Mouse (Mus musculus): ENCODE results near the gene Nfkbia. TPM values are rescaled to one million over a fixed set of nuclear protein-coding genes. Genes with fewer than 3 reads are reported as not detected.
A peak's percentile ranks its signal among the peaks of the same experiment; 100 is the strongest.

Gene Nfkbia
- polyA plus RNA-seq, 1 experiment from 2014 or later, result 52.9 TPM

DNA sequence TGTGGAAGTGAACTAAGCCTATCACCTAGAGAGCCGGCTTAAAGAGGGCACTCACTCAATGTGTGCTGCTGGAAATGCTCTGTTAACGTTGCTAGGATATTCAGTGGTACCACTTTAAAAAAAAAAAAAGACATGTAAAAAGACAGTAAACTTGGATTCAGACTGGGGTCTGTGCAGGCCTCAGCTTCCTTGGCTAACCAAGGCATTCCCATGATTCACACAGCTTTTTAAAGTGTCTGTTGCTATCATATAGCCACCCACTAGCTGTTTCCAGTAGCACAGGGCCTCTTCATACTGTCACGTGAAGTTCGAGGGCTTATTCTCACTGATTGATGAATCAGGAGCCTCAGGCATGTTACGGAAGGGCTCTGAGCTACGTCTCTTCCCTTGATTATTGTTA lies 30.0 kb downstream of the Nfkbia start:
- 0 out of 2 replicates have a peak, but pooled peaks cover 4% of the 10 kb centered on the region for H3K27me3 ChIP-seq
- no peak overlapping the region for H3K9ac ChIP-seq (replicated peaks)
- 80% methylated on average over 6 of the region's 6 CpGs for WGBS
- no peak for ATAC-seq
- H3K4me2 ChIP-seq (replicated peaks), result no peak overlapping the region
- no peak overlapping the region for H3K4me3 ChIP-seq (replicated peaks)
- H3K9me3 ChIP-seq, result no peaks in the 10 kb centered on the region
- peaks cover 43% of the 10 kb centered on the region for H3K4me1 ChIP-seq (replicated peaks)
- H3K36me3 ChIP-seq, result no peaks in the 10 kb centered on the region
- H3K27ac ChIP-seq, result no peak overlapping the region

DNA sequence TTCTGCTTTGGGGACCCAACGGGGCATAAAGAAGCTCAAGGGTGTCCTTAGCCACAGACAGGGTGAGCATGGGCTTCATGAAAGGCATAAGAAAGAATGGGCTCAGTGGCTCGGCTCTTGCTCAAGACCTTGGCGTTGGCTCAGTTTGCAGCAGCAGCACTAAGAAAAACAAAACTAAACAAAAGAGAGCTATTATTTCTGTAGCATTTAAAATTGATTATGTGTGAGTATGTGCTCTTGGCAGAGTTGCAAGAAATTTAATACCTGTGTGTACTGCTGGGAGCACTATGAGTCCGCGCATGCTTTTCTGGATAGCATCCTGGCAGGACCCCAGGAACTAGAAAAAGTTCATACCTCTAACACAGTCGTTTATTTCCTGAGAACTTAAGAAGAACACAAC lies 30.7 kb downstream of the Nfkbia start:
- no peaks in the 10 kb centered on the region for H3K9me3 ChIP-seq
- WGBS, result 87% methylated on average over 6 of the region's 6 CpGs
- ATAC-seq, result no peak
- H3K4me1 ChIP-seq (replicated peaks), result peaks cover 36% of the 10 kb centered on the region
- no peak overlapping the region for H3K4me3 ChIP-seq (replicated peaks)
- H3K27ac ChIP-seq, result no peak overlapping the region
- no peak overlapping the region for H3K9ac ChIP-seq (replicated peaks)
- H3K4me2 ChIP-seq (replicated peaks), result no peak overlapping the region
- H3K36me3 ChIP-seq, result no peaks in the 10 kb centered on the region
- no peaks in the 10 kb centered on the region for H3K27me3 ChIP-seq

DNA sequence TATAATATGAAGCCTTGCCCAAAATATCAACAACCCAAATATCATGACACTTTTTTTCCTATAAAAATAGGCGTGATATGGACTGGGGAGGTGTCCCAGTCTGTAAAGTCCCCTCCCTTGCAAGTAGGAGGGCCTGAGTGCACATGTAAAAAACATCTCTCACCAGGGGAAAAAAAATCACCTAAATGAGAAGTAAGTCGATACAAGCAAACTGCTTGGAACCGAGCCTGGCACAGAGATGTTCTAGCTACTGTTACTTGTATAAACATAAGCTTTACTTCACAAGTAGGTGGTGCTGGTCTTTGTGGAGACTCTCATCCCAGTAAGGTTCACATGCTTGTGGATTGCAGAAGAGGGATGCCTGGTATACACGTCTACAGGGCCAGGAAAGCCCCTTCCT lies 31.5 kb downstream of the Nfkbia start:
- H3K4me2 ChIP-seq (replicated peaks), result no peak overlapping the region

DNA sequence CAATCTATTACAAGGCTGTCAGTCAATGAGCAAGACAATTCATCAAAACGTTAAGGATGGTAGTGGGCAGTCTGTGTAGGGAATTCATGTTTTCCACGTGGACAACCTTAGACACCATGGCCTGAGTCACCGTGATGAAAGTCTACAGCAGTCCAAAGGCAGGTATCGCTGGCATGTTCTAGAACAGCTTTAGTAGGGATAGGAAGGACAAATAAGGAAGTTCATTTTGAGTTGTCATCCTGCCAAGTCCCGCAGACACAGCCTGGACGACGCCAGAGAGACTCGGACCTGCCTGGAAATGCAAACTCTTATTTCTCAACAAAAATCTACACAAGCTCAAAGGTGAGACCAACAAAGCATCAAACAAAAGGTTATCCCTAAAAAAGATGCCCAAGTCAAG lies 32.7 kb downstream of the Nfkbia start:
- Histone ChIP-seq H3K9me3 (no peaks in the 10 kb centered on the region), H3K4me3 (replicated peaks) (no peak overlapping the region), H3K27me3 (no peaks in the 10 kb centered on the region), H3K4me1 (replicated peaks) (peaks cover 16% of the 10 kb centered on the region), H3K9ac (replicated peaks) (no peak overlapping the region), H3K27ac (no peak overlapping the region), H3K4me2 (replicated peaks) (no peak overlapping the region), H3K36me3 (no peaks in the 10 kb centered on the region)
- no peak for ATAC-seq
- 88% methylated on average over 8 of the region's 8 CpGs for WGBS

More for the DNA sequence above, 31.5 kb downstream of the Nfkbia start:
- WGBS, result 73% methylated on average over 4 of the region's 4 CpGs
- Histone ChIP-seq H3K27me3 (no peaks in the 10 kb centered on the region), H3K9ac (replicated peaks) (no peak overlapping the region), H3K4me3 (replicated peaks) (no peak overlapping the region), H3K36me3 (no peaks in the 10 kb centered on the region), H3K4me1 (replicated peaks) (peaks cover 27% of the 10 kb centered on the region), H3K27ac (no peak overlapping the region), H3K9me3 (no peaks in the 10 kb centered on the region)
- no peak for ATAC-seq

DNA sequence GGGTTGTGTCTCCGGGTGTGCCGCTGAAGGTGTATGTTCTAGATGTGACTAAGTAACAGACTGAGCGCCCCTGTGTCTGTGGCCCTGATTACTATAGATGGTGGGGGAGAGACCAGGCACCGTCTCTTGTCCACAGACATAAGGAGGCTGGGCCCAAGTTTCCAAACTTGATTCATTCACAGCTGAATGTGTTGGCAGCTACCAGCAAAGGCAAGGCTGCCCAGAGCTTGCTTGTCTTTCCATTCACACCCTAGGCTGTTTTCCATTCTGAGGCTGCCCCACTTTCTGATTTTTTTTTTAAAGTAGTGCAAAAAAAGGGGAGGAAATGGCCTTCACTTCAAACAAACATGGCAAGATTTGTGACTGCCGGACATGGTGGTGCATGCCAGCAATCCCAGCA lies 35.6 kb downstream of the Nfkbia start:
- Histone ChIP-seq H3K4me3 (replicated peaks) (no peak overlapping the region), H3K4me1 (replicated peaks) (no peaks in the 10 kb centered on the region), H3K27me3 (no peaks in the 10 kb centered on the region), H3K36me3 (no peaks in the 10 kb centered on the region), H3K4me2 (replicated peaks) (no peak overlapping the region), H3K9me3 (no peaks in the 10 kb centered on the region), H3K27ac (no peak overlapping the region), H3K9ac (replicated peaks) (no peak overlapping the region)
- ATAC-seq, result no peak
- WGBS, result 92% methylated on average over 5 of the region's 5 CpGs

DNA sequence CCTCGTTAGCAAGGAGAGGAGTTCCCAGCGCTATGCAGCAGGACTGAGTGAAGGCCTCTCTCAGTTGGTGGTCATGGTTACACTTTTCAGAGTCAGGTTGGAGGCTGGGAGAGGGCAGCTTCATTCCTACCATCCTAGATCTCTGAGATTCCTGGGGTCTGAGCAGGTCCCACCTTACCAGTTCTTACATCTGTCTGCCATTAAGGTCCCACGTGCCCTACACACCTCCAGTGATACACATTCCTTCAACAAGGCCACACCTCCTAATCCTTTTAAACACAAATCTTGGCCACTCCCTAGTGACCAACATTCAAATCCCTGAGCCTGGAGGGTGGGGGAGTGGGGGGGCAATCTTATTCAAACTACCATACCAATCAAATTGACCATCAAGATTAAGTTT lies 36.3 kb downstream of the Nfkbia start:
- no peaks in the 10 kb centered on the region for H3K27me3 ChIP-seq
- WGBS, result 68% methylated on average over 3 of the region's 3 CpGs
- H3K27ac ChIP-seq, result no peak overlapping the region
- no peaks in the 10 kb centered on the region for H3K9me3 ChIP-seq
- no peak overlapping the region for H3K4me2 ChIP-seq (replicated peaks)
- no peaks in the 10 kb centered on the region for H3K36me3 ChIP-seq
- H3K4me1 ChIP-seq (replicated peaks), result no peaks in the 10 kb centered on the region
- H3K9ac ChIP-seq (replicated peaks), result no peak overlapping the region
- no peak for ATAC-seq
- H3K4me3 ChIP-seq (replicated peaks), result no peak overlapping the region

DNA sequence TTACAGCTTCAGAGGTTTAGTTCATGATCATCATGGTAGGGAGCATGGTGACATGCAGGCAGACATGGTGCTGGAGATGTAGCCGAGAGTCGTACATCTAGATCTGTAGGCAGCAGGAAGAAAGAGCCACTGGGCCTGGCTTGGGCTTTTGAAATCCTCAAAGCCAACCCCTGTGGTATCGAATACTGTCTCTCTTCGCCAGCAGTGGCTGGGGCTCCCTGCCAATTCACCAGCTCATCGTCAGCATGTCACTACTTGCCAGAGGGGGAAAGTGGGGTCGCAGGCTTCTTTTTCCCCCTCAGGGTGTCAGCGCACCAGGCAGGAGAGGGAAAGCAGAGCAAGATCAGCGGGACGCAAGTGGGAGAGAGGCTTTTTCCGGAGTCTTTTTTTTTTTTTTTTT lies 37.2 kb downstream of the Nfkbia start:
- no peak overlapping the region for H3K9ac ChIP-seq (replicated peaks)
- WGBS, result 85% methylated on average over 10 of the region's 10 CpGs
- H3K9me3 ChIP-seq, result no peaks in the 10 kb centered on the region

DNA sequence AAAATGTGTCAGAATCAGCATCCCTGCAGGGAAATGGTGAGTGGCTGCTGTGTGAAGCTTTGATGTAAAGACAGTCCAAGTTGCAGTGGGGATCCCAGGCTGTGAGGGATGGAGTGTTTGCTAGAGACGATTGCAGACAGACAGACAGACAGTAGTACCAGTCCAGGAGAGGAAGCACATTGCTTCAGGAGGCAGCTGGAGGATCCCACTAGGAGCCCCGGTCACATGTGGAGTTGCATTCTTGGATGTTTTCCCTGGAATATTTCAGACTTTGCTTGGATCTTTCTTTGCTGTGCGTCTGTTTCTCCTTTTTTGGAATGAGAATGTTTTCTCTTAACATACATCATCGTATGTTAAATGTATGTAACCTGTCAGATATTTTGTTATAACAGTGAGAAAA lies 38.5 kb downstream of the Nfkbia start:
- no peaks in the 10 kb centered on the region for H3K4me1 ChIP-seq (replicated peaks)
- no peak overlapping the region for H3K9ac ChIP-seq (replicated peaks)
- H3K4me3 ChIP-seq (replicated peaks), result no peak overlapping the region
- H3K9me3 ChIP-seq, result no peaks in the 10 kb centered on the region
- no peaks in the 10 kb centered on the region for H3K27me3 ChIP-seq
- 85% methylated on average over 4 of the region's 4 CpGs for WGBS
- H3K4me2 ChIP-seq (replicated peaks), result no peak overlapping the region
- H3K27ac ChIP-seq, result no peak overlapping the region
- H3K36me3 ChIP-seq, result no peaks in the 10 kb centered on the region
- no peak for ATAC-seq

More for the DNA sequence above, 37.2 kb downstream of the Nfkbia start:
- Histone ChIP-seq H3K36me3 (no peaks in the 10 kb centered on the region), H3K4me2 (replicated peaks) (no peak overlapping the region), H3K27ac (no peak overlapping the region), H3K27me3 (no peaks in the 10 kb centered on the region), H3K4me3 (replicated peaks) (no peak overlapping the region), H3K4me1 (replicated peaks) (no peaks in the 10 kb centered on the region)
- no peak for ATAC-seq

DNA sequence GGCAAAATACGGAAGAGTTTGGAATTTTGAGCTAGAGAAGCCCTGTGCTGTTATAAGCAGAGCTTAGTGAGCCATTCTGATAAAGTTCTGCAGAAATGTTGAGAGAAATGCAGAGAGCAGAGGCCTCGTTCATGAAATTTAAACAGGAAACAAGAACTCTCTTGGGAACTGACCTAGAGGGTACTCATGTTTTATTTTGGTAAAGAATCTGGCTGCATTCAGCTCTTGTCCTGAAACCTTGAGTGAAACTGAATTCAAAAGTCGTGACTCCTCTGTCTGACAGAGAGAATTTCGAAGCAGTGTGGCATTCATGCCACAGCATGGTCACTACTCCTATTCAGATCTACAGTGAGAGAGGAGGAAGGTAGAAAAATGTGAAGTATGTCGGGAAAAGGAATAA lies 39.6 kb downstream of the Nfkbia start:
- no peak overlapping the region for H3K4me2 ChIP-seq (replicated peaks)
- WGBS, result 70% methylated on average over 5 of the region's 5 CpGs
- no peak overlapping the region for H3K4me3 ChIP-seq (replicated peaks)
- no peaks in the 10 kb centered on the region for H3K9me3 ChIP-seq
- ATAC-seq, result no peak
- H3K27me3 ChIP-seq, result no peaks in the 10 kb centered on the region
- H3K27ac ChIP-seq, result no peak overlapping the region
- no peaks in the 10 kb centered on the region for H3K36me3 ChIP-seq
- H3K4me1 ChIP-seq (replicated peaks), result no peaks in the 10 kb centered on the region
- H3K9ac ChIP-seq (replicated peaks), result no peak overlapping the region

DNA sequence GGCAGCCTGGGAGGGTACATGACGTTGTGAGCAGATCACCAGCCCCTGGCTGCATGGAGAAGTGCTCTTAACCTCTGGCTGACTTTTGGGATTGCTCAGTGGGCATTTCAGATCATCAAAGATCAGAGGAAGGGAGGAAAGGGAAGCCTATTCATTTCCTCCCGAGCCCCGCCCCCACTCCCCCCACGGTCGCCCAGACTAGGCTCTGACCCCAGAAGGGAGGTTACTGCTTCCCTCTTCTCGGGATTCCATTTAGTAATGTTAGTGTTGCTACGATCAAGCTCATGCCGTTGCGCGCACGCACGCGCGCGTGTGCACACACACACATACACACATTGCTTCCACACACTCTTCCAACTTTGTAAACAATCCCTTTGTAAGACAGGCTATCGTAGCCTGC lies 42.0 kb downstream of the Nfkbia start:
- Histone ChIP-seq H3K27me3 (no peaks in the 10 kb centered on the region), H3K9ac (replicated peaks) (no peak overlapping the region), H3K4me3 (replicated peaks) (no peak overlapping the region), H3K36me3 (no peaks in the 10 kb centered on the region), H3K9me3 (no peaks in the 10 kb centered on the region), H3K4me2 (replicated peaks) (no peak overlapping the region), H3K27ac (no peak overlapping the region), H3K4me1 (replicated peaks) (peaks cover 17% of the 10 kb centered on the region)
- no peak for ATAC-seq
- WGBS, result 68% methylated on average over 16 of the region's 16 CpGs

DNA sequence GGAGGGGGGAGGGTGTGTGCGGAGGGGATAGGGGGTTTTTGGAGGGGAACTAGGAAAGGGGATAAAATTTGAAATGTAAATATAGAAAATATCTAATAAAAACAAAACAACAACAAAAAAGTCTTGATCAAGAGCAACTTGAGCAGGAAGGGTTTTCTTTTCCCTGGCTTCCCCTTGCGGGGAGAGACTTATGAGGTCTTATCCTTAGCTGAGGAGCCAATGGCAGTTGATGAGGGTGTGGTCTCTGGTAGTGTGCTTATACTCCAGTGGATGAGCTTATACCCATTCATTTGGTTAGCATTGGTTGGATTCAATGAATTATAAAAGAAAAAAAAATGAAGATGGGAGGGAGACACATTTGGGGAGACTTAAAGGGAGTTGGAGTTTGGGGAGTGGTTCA lies 43.4 kb downstream of the Nfkbia start:
- Histone ChIP-seq H3K4me2 (replicated peaks) (no peak overlapping the region), H3K27me3 (no peaks in the 10 kb centered on the region), H3K9ac (replicated peaks) (no peak overlapping the region), H3K4me1 (replicated peaks) (peaks cover 17% of the 10 kb centered on the region), H3K36me3 (no peaks in the 10 kb centered on the region), H3K4me3 (replicated peaks) (no peak overlapping the region), H3K27ac (no peak overlapping the region), H3K9me3 (no peaks in the 10 kb centered on the region)
- 94% methylated on average over 2 of the region's 2 CpGs for WGBS
- ATAC-seq, result no peak

DNA sequence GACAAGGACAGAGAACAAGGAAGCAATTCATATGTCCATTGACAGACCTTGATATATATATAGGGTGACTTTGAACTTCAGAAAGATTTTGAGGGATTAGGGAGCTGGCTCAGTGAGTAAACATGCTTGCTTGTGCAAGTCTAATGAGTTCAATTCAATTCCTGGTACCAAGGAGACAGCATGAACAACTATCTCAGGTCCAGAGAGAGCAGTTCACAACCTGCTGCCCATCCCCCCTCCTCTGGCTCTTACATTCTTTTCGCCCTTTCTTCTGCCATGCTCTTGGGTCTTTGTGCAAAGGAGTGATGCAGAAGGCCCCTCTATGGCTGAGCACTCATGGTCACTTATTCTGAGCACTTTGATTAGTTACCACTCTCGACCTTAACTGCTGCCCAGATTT lies 44.0 kb downstream of the Nfkbia start:
- H3K27ac ChIP-seq, result no peak overlapping the region
- WGBS, result 63% methylated on average over 2 of the region's 2 CpGs
- H3K4me3 ChIP-seq (replicated peaks), result no peak overlapping the region
- no peak overlapping the region for H3K9ac ChIP-seq (replicated peaks)
- H3K27me3 ChIP-seq, result no peaks in the 10 kb centered on the region
- ATAC-seq, result no peak
- H3K9me3 ChIP-seq, result no peaks in the 10 kb centered on the region
- H3K4me1 ChIP-seq (replicated peaks), result peaks cover 17% of the 10 kb centered on the region
- H3K36me3 ChIP-seq, result no peaks in the 10 kb centered on the region
- no peak overlapping the region for H3K4me2 ChIP-seq (replicated peaks)

DNA sequence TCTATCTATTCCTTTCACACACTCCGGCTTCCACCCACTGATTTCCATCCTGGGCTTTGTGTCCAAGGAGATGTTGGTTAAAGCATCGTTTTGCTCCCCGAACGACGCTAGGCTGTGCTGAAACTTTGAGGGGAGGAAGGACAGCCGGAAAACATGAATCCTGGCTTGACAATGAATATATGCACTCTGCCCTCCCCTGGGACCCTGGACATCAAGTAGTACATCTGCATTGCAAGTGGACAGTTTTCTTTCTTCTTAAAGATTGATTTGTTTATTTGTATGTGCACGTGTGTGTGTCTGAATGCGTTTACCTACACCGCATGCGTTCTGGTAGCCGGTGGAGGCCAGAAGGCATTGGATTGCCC lies 45.1 kb downstream of the Nfkbia start:
- Histone ChIP-seq H3K9me3 (no peaks in the 10 kb centered on the region), H3K4me1 (replicated peaks) (peaks cover 17% of the 10 kb centered on the region), H3K36me3 (no peaks in the 10 kb centered on the region), H3K9ac (replicated peaks) (no peak overlapping the region), H3K27ac (peak overlapping the region; percentile 82), H3K4me2 (replicated peaks) (no peak overlapping the region), H3K4me3 (replicated peaks) (no peak overlapping the region), H3K27me3 (no peaks in the 10 kb centered on the region)
- ATAC-seq, result no peak
- WGBS, result 80% methylated on average over 11 of the region's 11 CpGs

Measured in midbrain, embryonic 13.5 days (tissue).